Mouse (Mus musculus) urinary bladder, postnatal 4 days (tissue): ENCODE data around the gene Tbx15.
"Not testable (repeated sequence)": the region's sequence is repeated elsewhere in the genome, so short reads cannot be mapped to it uniquely, and the experiment has no call there.

ENCODE experiments used
- DNase-seq, 2 experiments: peaks; one replicate each; pipeline ENCODE4 v3.0.0; 2021 to 2022; ENCODE audit warnings: low spot score in 2 of 2

Tbx15 gene

GRCm38 (mm10) chr3:99266752-99267303 lies 26.6 kb downstream of the Tbx15 start:
- no peak for DNase-seq

- no peak for DNase-seq
Observed at GRCm38 (mm10) chr3:99277973-99278580, 37.9 kb downstream of the Tbx15 start.

GRCm38 (mm10) chr3:99279718-99280117 lies 39.5 kb downstream of the Tbx15 start:
- no peak for DNase-seq

GRCm38 (mm10) chr3:99281453-99281852 lies 41.3 kb downstream of the Tbx15 start:
- DNase-seq = no peak

GRCm38 (mm10) chr3:99288302-99288701 lies 48.1 kb downstream of the Tbx15 start:
- DNase-seq = no peak

- peak in 1 of 2 experiments; percentile 68 for DNase-seq
Observed at GRCm38 (mm10) chr3:99290064-99290702, 50.0 kb downstream of the Tbx15 start.

- no peak for DNase-seq
Observed at GRCm38 (mm10) chr3:99290878-99291277, 50.7 kb downstream of the Tbx15 start.

- DNase-seq = no peak
Observed at GRCm38 (mm10) chr3:99291386-99291785, 51.2 kb downstream of the Tbx15 start.

GRCm38 (mm10) chr3:99292531-99292931 lies 52.4 kb downstream of the Tbx15 start:
- no peak for DNase-seq

GRCm38 (mm10) chr3:99294209-99294608 lies 54.0 kb downstream of the Tbx15 start:
- not testable (repeated sequence) for DNase-seq

GRCm38 (mm10) chr3:99295301-99295700 lies 55.1 kb downstream of the Tbx15 start:
- DNase-seq = no peak

- DNase-seq = no peak
Observed at GRCm38 (mm10) chr3:99296186-99296585, 56.0 kb downstream of the Tbx15 start.

GRCm38 (mm10) chr3:99300846-99301245 lies 60.7 kb downstream of the Tbx15 start:
- no peak for DNase-seq

- no peak for DNase-seq
Observed at GRCm38 (mm10) chr3:99310877-99311276, 70.7 kb downstream of the Tbx15 start.

GRCm38 (mm10) chr3:99311943-99312635 lies 71.9 kb downstream of the Tbx15 start:
- no peak for DNase-seq

GRCm38 (mm10) chr3:99322345-99322744 lies 82.2 kb downstream of the Tbx15 start:
- no peak for DNase-seq

GRCm38 (mm10) chr3:99329316-99329715 lies 89.1 kb downstream of the Tbx15 start:
- no peak for DNase-seq

GRCm38 (mm10) chr3:99331086-99331485 lies 90.9 kb downstream of the Tbx15 start:
- DNase-seq = no peak

- no peak for DNase-seq
Observed at GRCm38 (mm10) chr3:99336866-99337265, 96.7 kb downstream of the Tbx15 start.

GRCm38 (mm10) chr3:99338756-99339155 lies 98.6 kb downstream of the Tbx15 start:
- DNase-seq = no peak

GRCm38 (mm10) chr3:99340021-99340420 lies 99.8 kb downstream of the Tbx15 start:
- DNase-seq = no peak

GRCm38 (mm10) chr3:99379616-99380250 lies 139.6 kb downstream of the Tbx15 start:
- DNase-seq = no peak
